Mouse (Mus musculus) intestine, embryonic 15.5 days (tissue): Measurements from ENCODE around the gene Kel. TPM values are rescaled to one million over a fixed set of nuclear protein-coding genes. Genes with fewer than 3 reads are reported as not detected.

Experiments used
- ATAC-seq: fragments of 200-750 bp; cut with Nextera tagmentation; 2 replicates; pipeline ENCODE4 v1.8.0; 2017; ENCODE audit warnings: moderate TSS enrichment, moderate library complexity
- H3K27ac ChIP-seq: fragments of 300-500 bp; sonication (generic); 2 replicates; pipeline ENCODE4 v1.5.1; 2015; ENCODE audit warnings: mild to moderate bottlenecking, inconsistent platforms
- H3K27me3 ChIP-seq: fragments of 300-500 bp; sonication (generic); replicated peaks from 2 replicates; pipeline ENCODE4 v1.6.1; 2015; ENCODE audit warnings: inconsistent platforms
- H3K36me3 ChIP-seq: fragments of 300-500 bp; sonication (generic); 2 replicates; pipeline ENCODE4 v1.6.1; 2015; ENCODE audit warnings: inconsistent platforms
- H3K4me1 ChIP-seq: fragments of 300-500 bp; sonication (generic); replicated peaks from 2 replicates; pipeline ENCODE4 v1.6.1; 2015; ENCODE audit warnings: inconsistent platforms
- H3K4me2 ChIP-seq: fragments of 300-500 bp; sonication (generic); replicated peaks from 2 replicates; pipeline ENCODE4 v1.6.1; 2015; ENCODE audit warnings: mild to moderate bottlenecking, inconsistent platforms
- H3K4me3 ChIP-seq: fragments of 300-500 bp; sonication (generic); replicated peaks from 2 replicates; pipeline ENCODE4 v1.5.1; 2015; ENCODE audit warnings: inconsistent platforms
- H3K9ac ChIP-seq: fragments of 300-500 bp; sonication (generic); 2 replicates; pipeline ENCODE4 v1.6.1; 2015; ENCODE audit warnings: inconsistent platforms
- H3K9me3 ChIP-seq: fragments of 300-500 bp; sonication (generic); 2 replicates; pipeline ENCODE4 v1.6.1; 2016; ENCODE audit warnings: inconsistent platforms
- WGBS: fragments of 180-500 bp; shearing (Covaris S2); methylation state at CpG from one replicate; pipeline ENCODE4 v1.1.7; 2015; 5-methylcytosine and 5-hydroxymethylcytosine counted together
- polyA plus RNA-seq: library from polyadenylated mRNA; unstranded; fragments of >200 nt; fragmentation: Nextera tagmentation; extraction: Ambion mirVana; gene quantifications from 2 replicates; pipeline ENCODE4 v1.2.1, GENCODE M21; 2015

The Kel gene
- polyA plus RNA-seq: 3.2 and 5.2 TPM in 2 replicates

GRCm38 (mm10) chr6:41704123-41704522 lies at the start of gene Kel:
TSS of gene Kel (minus strand) at chr6:41704339.
- Histone ChIP-seq H3K4me1 (0 out of 2 replicates have a peak, but pooled peaks cover 4% of the 10 kb centered on the region), H3K9ac (no peak within 1 kb of the TSS), H3K36me3 (no peaks in the 10 kb centered on the region), H3K27me3 (no peaks in the 10 kb centered on the region), H3K4me3 (no peak within 1 kb of the TSS), H3K9me3 (no peaks in the 10 kb centered on the region), H3K27ac (no peak within 1 kb of the TSS), H3K4me2 (no peak within 1 kb of the TSS)
- 22% methylated on average over 1 of the region's 1 CpGs for WGBS
- peak; percentile 79 for ATAC-seq

DNA sequence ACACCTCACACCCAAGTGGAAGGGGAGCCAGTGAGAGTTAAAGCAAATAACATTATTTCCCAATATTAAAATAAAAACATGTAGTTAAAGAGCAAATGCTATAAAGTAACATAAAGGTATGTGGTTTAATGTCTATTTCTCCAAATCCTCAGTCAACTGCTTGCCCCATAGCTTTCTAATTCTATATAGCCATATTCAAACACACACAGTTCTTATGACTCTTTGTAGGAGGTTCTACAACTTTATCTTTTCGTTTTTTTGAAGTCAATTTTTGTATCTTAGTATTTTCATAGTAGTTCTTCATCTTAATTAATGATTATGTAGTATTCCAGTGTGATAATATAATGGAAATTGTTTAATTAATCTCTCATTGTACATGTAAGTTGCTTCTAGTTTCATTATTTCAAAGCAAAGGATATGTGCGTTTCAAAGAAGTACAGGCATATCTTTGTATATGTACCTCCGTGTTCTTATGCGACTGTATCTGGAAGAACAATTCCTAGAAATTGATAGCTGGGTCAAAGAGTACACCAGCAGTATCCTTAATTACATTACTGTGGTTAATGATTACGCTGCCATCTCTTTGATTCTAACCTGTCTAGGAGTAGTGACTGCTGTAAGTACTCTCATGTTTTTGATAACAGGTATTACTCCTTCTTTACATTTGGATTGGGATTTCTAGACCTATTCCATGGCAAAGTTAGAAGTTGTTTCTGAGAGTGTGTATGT lies 40.7 kb upstream of the Kel start:
- no peak overlapping the region for H3K9ac ChIP-seq
- H3K36me3 ChIP-seq: no peaks in the 10 kb centered on the region
- no peak overlapping the region for H3K27ac ChIP-seq
- H3K4me3 ChIP-seq: no peak overlapping the region
- H3K9me3 ChIP-seq: no peaks in the 10 kb centered on the region
- no peaks in the 10 kb centered on the region for H3K4me1 ChIP-seq
- H3K27me3 ChIP-seq: no peaks in the 10 kb centered on the region
- H3K4me2 ChIP-seq: no peak overlapping the region
- peak; percentile 99 for ATAC-seq
- WGBS: 58% methylated on average over 5 of the region's 5 CpGs

DNA sequence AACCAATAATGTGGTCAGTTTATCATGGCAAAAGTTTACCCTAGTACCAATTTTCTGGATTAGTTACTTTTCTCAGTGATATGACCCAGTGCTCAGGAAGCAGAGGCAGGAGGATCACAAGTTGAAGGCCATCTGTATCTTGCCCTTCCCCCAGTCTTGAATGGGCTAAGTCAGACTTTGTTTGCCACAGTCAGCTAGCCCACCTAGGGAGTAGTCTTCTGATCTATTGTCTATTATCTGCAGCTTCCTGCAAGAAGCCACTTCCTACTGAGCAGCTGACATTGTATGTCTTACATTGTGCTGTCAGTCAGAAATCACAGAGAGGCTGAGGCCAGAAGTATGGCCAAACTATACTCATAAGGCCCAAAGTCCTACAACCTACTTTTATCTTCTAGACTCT lies 37.0 kb upstream of the Kel start:
- Histone ChIP-seq H3K4me1 (no peaks in the 10 kb centered on the region), H3K27ac (no peak overlapping the region), H3K4me3 (no peak overlapping the region), H3K36me3 (no peaks in the 10 kb centered on the region), H3K9me3 (no peaks in the 10 kb centered on the region), H3K9ac (no peak overlapping the region), H3K4me2 (no peak overlapping the region), H3K27me3 (no peaks in the 10 kb centered on the region)
- no peak for ATAC-seq

GRCm38 (mm10) chr6:41734719-41735470 lies 30.8 kb upstream of the Kel start:
- no peak overlapping the region for H3K9ac ChIP-seq
- H3K4me3 ChIP-seq: no peak overlapping the region
- H3K27ac ChIP-seq: no peak overlapping the region
- H3K4me2 ChIP-seq: no peak overlapping the region
- H3K9me3 ChIP-seq: no peaks in the 10 kb centered on the region
- 86% methylated on average over 5 of the region's 5 CpGs for WGBS
- no peaks in the 10 kb centered on the region for H3K27me3 ChIP-seq
- no peak for ATAC-seq
- H3K4me1 ChIP-seq: no peaks in the 10 kb centered on the region
- H3K36me3 ChIP-seq: no peaks in the 10 kb centered on the region

DNA sequence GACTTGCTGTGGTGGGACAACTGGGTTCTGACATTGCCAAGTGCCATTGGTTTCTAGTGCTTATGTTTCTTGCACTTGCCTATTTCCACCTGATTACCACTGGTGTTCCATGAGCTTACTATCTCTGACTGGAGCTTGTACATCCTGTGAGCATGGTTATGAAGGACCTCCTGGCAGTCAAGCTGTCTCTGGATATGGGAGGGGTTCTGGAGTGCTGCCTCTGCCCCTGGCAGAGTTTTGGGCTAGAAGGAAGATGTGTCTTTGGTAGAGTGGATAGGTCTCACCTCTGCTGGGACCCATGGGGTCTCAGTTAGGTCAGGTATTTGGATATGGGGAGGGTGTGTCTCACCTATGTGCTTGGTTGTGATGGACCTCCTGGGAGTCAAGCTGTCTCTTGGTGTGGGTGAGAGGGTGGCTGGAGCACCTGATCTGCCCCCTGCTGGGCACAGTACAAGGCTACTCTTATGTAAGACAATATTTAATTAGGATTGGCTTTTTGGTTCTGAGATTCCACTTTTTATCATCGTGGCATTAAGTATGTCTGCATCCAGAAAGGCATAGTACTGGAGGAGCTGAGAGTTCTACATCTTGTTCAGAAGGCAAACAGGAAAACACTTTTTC lies 24.0 kb upstream of the Kel start:
- Histone ChIP-seq H3K27ac (no peak overlapping the region), H3K4me1 (no peaks in the 10 kb centered on the region), H3K9ac (no peak overlapping the region), H3K36me3 (no peaks in the 10 kb centered on the region), H3K4me3 (no peak overlapping the region), H3K27me3 (no peaks in the 10 kb centered on the region), H3K9me3 (no peaks in the 10 kb centered on the region), H3K4me2 (no peak overlapping the region)
- no peak for ATAC-seq
- WGBS: 84% methylated on average over 1 of the region's 1 CpGs

- H3K4me1 ChIP-seq: no peaks in the 10 kb centered on the region
- no peak overlapping the region for H3K4me3 ChIP-seq
- WGBS: 88% methylated on average over 2 of the region's 2 CpGs
- no peaks in the 10 kb centered on the region for H3K9me3 ChIP-seq
- no peak overlapping the region for H3K27ac ChIP-seq
- ATAC-seq: no peak
- no peaks in the 10 kb centered on the region for H3K36me3 ChIP-seq
- no peak overlapping the region for H3K4me2 ChIP-seq
- H3K27me3 ChIP-seq: no peaks in the 10 kb centered on the region
- H3K9ac ChIP-seq: no peak overlapping the region
Measured at GRCm38 (mm10) chr6:41721430-41721829, 17.3 kb upstream of the Kel start.

GRCm38 (mm10) chr6:41710281-41710680 lies 6.1 kb upstream of the Kel start:
- Histone ChIP-seq H3K27ac (no peak overlapping the region), H3K27me3 (no peaks in the 10 kb centered on the region), H3K9me3 (no peaks in the 10 kb centered on the region), H3K4me3 (no peak overlapping the region), H3K36me3 (no peaks in the 10 kb centered on the region), H3K4me1 (no peaks in the 10 kb centered on the region), H3K4me2 (no peak overlapping the region), H3K9ac (no peak overlapping the region)
- 68% methylated on average over 1 of the region's 1 CpGs for WGBS
- ATAC-seq: no peak

DNA sequence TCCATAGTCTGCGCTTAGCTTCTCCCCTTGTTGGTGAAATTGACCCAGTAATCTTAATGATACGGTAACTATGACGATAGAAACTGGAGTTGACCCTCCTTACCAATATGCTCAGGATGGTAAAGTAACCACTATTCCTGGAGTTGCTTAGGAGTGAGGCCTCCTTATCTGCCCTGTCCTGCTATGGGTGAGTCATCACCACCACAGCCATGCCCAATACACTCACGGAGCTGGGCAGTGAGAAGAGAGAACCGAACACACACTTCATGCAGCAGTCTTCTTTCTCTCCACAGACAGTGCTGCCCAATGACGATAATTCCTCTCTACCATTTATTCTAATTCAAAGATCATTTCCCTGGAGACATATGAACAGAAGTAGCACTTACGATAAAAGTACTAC lies 2.1 kb upstream of the Kel start:
- Histone ChIP-seq H3K4me3 (no peak overlapping the region), H3K9ac (no peak overlapping the region), H3K27ac (no peak overlapping the region), H3K27me3 (no peaks in the 10 kb centered on the region), H3K4me2 (no peak overlapping the region), H3K4me1 (0 out of 2 replicates have a peak, but pooled peaks cover 4% of the 10 kb centered on the region), H3K9me3 (no peaks in the 10 kb centered on the region), H3K36me3 (no peaks in the 10 kb centered on the region)
- peak; percentile 73; the same call in 1 of the 2 replicates for ATAC-seq
- WGBS: 88% methylated on average over 7 of the region's 7 CpGs

DNA sequence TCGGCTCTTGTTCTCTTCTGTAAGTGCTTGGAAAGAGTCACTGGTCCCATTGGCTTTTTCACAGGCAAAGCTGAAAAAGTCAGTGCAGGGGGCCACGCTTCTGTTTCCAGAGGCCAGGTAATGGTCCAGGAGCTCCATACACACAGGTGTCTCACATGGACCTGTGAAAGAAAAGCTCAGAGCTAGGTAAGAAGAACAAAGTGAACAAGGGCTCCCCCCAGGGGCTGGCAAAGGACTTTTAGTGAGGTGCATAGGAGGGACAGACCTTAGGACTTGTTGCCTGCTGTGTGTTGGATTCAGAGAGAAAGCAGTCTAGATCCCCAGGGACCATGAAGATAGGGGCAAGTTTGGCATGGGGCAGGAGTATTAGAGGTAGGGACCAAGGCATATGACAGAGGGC lies 1.2 kb downstream of the Kel start:
- no peaks in the 10 kb centered on the region for H3K36me3 ChIP-seq
- H3K9me3 ChIP-seq: no peaks in the 10 kb centered on the region
- H3K27me3 ChIP-seq: no peaks in the 10 kb centered on the region
- H3K4me1 ChIP-seq: 0 out of 2 replicates have a peak, but pooled peaks cover 4% of the 10 kb centered on the region
- no peak overlapping the region for H3K9ac ChIP-seq
- no peak overlapping the region for H3K4me2 ChIP-seq
- H3K4me3 ChIP-seq: no peak overlapping the region
- 69% methylated on average over 2 of the region's 2 CpGs for WGBS
- H3K27ac ChIP-seq: no peak overlapping the region
- peak; percentile 61 for ATAC-seq

DNA sequence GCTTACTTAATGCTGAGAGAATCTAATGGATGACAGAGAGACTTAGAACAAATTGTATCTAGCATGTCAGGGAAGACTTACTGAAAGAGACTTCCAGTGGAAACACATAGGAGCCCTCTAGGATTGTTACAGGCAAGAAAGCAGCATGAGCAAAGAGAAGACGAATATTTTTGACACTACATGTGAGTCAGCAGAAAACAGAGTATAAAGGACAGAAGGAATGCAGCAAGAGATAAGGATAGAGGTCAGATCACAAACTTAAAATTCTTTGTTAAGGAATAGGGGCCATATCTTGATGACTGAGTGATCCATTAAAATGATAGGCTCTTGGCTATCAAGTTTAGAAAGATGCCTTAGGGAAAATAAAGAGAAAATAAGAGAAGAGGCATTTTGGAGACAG lies 2.9 kb downstream of the Kel start:
- H3K4me3 ChIP-seq: no peak overlapping the region
- WGBS: 75% methylated on average over 1 of the region's 1 CpGs
- no peaks in the 10 kb centered on the region for H3K9me3 ChIP-seq
- H3K27ac ChIP-seq: no peak overlapping the region
- no peak overlapping the region for H3K9ac ChIP-seq
- 0 out of 2 replicates have a peak, but pooled peaks cover 4% of the 10 kb centered on the region for H3K4me1 ChIP-seq
- ATAC-seq: no peak
- no peaks in the 10 kb centered on the region for H3K27me3 ChIP-seq
- H3K36me3 ChIP-seq: no peaks in the 10 kb centered on the region
- no peak overlapping the region for H3K4me2 ChIP-seq

GRCm38 (mm10) chr6:41694407-41694806 lies 9.7 kb downstream of the Kel start:
- Histone ChIP-seq H3K9me3 (no peaks in the 10 kb centered on the region), H3K27me3 (no peaks in the 10 kb centered on the region), H3K9ac (no peak overlapping the region), H3K4me2 (no peak overlapping the region), H3K27ac (no peak overlapping the region), H3K36me3 (no peaks in the 10 kb centered on the region), H3K4me3 (no peak overlapping the region), H3K4me1 (no peaks in the 10 kb centered on the region)
- no peak for ATAC-seq
- 95% methylated on average over 1 of the region's 1 CpGs for WGBS

GRCm38 (mm10) chr6:41692200-41692599 lies 11.9 kb downstream of the Kel start:
- H3K9me3 ChIP-seq: no peaks in the 10 kb centered on the region
- no peaks in the 10 kb centered on the region for H3K27me3 ChIP-seq
- H3K4me2 ChIP-seq: no peak overlapping the region
- ATAC-seq: no peak
- no peak overlapping the region for H3K4me3 ChIP-seq
- no peak overlapping the region for H3K9ac ChIP-seq
- no peak overlapping the region for H3K27ac ChIP-seq
- H3K4me1 ChIP-seq: no peaks in the 10 kb centered on the region
- no peaks in the 10 kb centered on the region for H3K36me3 ChIP-seq
